Mouse (Mus musculus) kidney, adult 11 months (tissue): Measurements from ENCODE around the gene Gmds.
A peak's percentile ranks its signal among the peaks of the same experiment; 100 is the strongest.

Experiments
- DNase-seq: peaks from one replicate; pipeline ENCODE4 v3.0.0; 2022

Gmds gene

DNA sequence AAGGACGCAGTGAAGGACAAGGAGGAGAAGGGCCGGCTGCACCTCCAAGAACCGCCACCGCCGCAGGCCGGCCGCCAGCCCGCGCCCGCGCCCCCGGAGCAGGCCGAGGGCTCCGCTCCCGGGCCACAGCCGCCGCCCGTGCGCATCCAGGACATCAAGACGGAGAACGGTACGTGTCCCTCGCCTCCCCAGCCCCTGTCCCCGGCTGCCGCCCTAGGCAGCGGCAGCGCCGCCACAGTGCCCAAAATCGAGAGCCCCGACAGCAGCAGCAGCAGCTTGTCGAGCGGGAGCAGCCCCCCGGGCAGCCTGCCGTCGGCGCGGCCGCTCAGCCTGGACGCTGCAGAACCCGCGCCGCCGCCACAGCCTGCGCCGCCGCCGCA lies 530.8 kb downstream of the Gmds start:
- DNase-seq = no peak

GRCm38 (mm10) chr13:31806890-31807735 lies 531.4 kb downstream of the Gmds start:
- DNase-seq = peak; percentile 24

GRCm38 (mm10) chr13:31806428-31806832 lies 532.1 kb downstream of the Gmds start, which contains the start of gene Foxc1:
Gene Foxc1 (plus strand): TSS chr13:31806633.
- DNase-seq = peak; percentile 90

GRCm38 (mm10) chr13:31805831-31806427 lies 532.6 kb downstream of the Gmds start:
- DNase-seq = no peak

DNA sequence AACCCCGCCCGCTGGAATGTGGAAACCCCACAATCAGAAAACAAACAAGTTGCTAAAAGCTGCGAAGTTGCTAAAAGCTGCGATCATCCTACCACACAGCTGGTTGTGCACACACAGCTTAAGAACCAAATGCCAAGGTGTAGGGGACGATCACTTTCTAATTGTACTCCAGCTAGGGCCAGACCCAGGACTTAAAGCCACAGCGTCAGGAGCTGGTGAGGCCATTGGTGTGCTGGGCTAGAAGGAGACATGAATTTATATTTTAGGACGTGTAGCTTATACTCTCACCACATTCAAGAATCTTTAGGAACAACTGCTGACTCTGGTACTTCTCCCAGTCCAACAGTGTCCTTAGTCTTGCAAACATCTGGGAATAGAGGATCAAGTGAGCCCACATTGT lies 534.0 kb downstream of the Gmds start:
- DNase-seq = no peak

DNA sequence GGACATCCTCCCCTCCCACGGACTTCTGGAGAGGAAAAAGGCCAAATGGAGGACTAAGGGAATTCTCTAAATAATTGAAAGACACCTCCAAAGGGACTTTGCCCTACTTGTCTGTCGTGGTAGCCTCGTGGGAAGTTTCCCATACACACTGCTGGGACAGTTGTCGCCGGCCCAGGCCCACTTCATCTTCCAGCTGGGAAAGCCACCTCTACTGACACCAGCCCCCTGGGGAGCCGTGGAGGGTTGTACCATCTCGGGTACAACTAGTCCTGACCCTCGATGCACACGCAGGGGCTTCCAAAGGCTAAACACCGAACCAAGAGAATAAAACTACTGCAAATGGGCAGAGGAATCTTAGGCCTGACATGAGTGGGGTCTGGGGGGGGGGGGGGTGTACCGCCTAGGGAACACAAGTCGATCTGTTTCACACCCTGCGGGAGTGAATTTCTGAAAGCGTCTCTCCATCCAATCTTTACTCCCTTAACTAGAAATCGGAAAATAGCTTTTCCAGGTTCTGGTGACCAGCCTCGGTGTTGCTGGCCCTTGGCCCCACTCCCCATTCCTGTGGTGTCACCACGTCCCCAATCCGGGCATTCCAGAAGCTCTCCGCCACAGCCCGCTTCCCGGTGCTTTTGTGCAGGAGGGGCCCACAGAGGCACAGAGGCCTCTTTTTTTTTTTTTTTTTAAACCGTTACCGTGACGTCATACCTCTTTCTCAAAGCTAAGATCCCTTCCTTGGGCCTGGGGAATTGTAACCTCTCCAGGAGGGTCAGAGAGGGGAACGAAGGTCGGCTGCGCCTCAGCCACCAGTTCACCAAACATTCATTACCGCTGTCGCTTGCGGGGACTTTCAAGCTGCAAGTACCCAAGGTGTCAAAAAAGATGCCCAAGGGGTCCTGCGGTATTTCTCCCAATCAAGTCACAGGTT lies 535.1 kb downstream of the Gmds start:
- DNase-seq = no peak

DNA sequence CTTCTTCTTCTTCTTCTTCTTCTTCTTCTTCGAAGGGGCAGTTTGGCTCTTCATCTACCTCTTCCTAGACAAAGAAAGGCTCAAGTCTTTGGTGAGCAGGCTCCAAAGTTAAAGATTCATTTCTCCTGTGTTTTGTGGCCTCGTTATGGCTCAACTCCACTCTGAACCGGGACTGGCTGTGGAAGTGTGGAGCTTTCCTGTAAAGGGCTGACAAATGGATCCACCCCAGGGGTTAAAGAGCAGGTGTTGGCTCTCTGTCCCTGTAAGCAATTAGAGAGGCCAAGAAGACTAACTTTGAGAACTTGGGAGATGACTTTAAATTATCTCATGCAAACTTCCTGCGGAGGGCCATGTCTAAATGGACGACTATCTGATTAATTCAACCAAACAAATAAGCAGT lies 536.1 kb downstream of the Gmds start:
- no peak for DNase-seq

GRCm38 (mm10) chr13:31801703-31802305 lies 536.7 kb downstream of the Gmds start:
- no peak for DNase-seq

DNA sequence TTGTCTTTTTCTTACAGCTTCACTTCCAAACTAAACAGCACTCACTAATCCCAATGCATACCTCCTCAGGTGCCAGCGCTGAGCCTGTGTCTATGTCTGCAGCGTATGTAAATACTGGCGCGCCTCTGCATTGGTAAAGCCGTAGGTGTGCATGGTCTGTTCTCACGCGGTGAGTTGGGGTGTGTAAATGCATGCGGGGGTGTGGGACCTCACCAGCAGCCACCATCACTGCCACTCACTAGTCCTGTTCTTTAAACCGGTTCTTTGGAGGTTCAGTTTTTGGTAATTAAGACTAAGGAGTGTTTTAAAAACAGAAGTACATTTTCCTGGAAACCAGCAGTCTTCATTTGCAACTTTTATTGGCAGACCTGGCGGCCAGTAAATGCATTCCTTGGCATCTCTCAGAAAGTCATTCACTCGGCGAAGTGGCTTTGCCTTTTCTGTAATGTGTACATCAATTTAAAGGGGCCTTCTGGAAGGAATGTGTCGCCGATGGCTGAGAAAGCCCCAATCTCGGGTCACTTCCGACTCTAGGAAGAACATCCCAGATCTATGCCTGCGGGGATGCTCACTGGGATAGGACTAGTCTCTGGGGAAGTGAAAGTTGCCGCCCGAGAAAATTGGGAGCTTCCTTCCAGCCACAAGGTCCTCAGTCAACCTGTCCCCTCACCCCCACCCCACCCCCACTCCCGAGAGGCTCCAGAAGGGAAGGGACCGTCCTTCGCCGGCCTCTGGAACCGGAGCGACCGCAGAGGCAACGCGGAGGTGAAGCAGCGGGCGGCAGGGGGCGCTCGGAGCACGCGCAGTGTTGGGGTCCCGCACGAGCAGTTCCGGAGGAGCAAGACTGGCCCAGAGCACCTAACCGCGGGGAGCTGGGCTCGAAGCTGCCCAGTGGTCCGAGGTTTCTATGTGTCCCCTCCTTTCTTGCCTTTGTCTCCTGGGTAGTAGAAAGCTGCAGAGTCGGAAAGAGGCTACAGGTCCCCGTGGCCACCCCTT lies 537.7 kb downstream of the Gmds start:
- DNase-seq = peak; percentile 65

- DNase-seq = no peak
Observed at GRCm38 (mm10) chr13:31798075-31798474, 540.5 kb downstream of the Gmds start.

DNA sequence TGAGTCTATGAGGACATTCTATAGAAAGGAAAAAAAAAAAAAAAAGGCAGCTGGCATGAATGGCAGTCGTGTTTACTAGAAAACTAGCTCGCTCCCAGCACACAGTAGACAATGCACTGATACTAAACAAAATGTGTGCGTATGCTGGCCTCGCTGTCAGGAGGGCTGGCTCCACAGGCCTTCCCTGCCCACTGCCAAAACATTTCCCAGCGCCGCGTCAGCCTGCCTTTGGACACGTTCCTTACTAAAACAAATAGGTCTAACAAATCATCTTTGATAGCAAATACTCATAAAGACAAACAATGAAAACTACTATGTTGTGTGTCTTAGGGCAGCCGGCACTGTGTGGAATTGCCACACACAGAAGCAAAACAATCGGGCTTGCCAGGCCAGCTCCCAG lies 541.2 kb downstream of the Gmds start:
- DNase-seq = no peak

DNA sequence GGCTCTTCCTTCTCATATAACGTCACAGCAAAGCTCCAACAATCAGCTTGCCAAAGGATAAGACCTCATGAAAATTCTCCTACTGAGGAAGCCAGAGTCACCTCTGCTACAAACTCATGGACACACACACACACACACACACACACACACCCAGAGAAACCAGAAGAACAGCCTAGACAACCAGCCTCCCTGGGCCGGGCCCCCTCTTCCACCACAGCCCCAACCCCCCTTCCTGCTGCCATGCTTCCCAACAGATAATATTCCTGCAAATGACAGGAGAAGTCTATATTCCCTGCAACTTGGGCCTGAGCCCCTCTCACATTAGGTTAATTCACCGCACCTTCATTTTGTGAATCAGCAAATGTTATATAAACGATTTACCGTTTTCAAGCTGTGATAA lies 545.4 kb downstream of the Gmds start:
- no peak for DNase-seq

DNA sequence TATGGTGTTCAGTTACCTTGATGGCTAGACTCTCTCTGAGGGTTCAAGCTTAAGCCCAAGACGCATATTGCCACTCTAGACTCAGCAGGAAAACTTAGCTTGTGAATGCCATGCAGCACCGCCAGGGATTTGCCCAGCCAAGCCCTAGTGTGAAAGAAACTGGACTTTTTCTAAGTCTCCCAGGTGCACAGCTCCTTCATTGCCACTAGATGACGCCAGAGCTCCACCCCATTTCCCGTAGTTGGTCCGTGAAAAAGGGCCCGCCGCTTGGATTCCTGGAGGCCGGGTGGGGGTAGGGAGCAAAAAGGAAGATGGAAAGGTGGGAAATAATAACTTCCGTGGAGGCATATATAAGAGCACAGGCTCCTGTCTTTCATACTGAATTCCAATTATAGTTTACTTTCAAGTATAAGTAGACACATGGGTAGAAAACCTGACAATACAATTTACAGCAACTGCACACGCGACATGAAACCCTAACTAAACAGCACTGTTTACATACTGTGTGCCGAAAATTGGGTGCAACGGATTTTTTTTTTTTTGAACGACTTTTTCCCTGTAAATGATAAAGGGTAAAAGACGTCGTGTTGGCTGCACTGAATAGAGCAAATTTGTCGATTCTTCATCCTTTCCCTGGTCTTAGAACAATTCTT lies 545.9 kb downstream of the Gmds start:
- peak; percentile 17 for DNase-seq

DNA sequence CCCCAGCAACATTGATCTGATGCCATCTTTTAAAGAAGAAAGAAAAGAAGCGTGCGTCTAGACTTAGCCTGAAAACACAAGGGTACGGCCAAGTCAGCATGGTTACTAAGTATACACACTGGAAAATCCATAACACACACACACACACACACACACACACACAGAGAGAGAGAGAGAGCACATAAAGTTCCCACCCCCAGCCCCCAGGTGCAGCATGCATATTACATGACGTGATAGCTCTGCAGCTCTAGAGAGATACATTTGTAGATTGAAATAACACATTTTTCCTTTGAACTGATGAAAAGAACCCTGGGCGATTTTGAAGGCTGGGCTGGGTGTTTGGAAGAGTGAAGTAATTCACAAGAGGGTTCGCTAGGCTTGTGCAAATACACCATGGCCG lies 553.8 kb downstream of the Gmds start:
- no peak for DNase-seq

GRCm38 (mm10) chr13:31782063-31782462 lies 556.5 kb downstream of the Gmds start:
- no peak for DNase-seq

DNA sequence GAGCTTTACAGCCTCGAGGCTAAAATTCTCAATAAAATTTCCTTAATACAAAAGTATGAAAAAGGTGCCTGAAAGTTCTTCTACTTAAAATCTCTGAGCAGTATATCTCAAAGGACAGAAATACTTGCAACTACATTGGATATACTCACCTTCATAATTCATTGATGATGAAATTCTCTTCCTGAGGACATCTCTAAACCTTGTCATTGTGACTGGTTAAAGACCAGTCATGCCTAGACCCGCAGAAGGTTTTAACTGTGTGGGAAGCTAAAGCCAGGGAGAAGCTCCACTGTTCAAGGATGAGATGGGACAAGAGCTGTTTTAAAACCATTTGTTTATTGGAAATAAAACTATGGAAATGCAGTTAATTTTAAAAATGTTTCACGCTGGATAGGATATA lies 558.2 kb downstream of the Gmds start:
- DNase-seq = no peak

DNA sequence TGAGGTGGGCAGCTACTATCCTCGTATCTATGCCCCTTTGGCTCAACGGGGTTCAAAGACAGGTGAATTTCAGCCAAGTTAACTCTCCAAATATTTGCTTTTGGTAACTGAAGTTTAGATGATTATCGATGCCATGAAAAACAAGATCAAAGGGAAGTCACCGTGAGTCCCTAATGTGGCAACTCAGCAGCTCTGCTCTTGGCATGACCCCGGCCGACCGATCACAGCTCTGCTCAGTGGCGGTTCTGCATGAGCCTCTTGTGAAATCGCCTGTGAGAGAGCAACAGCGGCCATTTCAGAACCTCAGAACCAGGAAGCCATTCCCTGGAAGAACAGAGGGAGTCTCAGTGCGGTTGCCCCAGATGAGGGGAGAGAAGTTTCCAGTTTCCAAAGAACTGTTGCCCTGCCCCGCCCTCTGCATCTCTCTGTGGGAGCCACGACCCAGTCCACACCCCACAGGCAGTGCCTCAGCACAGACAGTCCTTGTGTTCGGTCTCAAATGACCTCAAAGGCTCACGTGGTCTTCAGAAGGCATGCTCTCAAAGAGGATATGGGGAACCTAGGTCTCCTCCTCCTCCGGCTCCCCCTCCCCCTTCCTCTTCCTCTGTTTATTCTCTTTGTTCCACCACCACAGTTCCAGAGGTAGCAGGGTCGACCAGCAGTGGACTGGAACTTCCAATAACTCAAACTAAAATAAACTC lies 559.1 kb downstream of the Gmds start:
- DNase-seq = no peak

GRCm38 (mm10) chr13:31775762-31776161 lies 562.8 kb downstream of the Gmds start:
- no peak for DNase-seq

- no peak for DNase-seq
Observed at GRCm38 (mm10) chr13:31772882-31773281, 565.7 kb downstream of the Gmds start.
